Mouse (Mus musculus) c-Kit-positive CD71-positive TER-119-positive erythroid progenitor cells, embryonic 14.5 days (primary cell): ENCODE measurements around the gene Usp39.

Source experiments
- DNase-seq: peaks from one replicate; pipeline ENCODE4 v3.0.0-alpha.2; 2013; ENCODE audit warnings: low spot score

The Usp39 gene

DNA sequence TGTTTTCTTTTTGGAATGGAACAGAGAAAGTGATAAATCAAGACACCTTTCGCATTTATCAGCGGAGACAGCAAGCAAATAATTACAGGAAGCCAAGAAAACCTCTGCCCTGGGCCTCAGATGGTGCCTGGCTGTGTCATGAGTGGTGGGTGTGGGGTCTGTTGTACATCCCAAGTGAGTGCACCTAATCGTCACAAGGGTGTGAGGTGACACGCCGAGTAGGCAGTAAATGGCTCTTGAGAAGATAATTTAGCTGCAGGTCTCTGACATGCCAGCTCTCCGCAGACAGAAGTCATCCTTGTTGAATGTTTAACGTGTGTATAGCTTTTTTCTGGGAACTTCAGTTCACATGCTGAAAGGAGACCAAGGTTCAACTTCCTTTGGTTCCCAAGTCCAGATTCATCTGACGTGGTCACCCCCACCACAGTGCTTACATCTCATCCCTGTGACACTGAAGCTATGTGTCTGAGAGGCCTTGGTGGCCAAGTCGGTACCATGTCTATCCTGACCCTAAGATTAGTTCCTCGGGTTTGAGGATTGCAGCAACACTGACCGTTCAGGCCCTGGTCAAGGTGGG is 42.5 kb downstream of the Usp39 start:
- no peak for DNase-seq

DNA sequence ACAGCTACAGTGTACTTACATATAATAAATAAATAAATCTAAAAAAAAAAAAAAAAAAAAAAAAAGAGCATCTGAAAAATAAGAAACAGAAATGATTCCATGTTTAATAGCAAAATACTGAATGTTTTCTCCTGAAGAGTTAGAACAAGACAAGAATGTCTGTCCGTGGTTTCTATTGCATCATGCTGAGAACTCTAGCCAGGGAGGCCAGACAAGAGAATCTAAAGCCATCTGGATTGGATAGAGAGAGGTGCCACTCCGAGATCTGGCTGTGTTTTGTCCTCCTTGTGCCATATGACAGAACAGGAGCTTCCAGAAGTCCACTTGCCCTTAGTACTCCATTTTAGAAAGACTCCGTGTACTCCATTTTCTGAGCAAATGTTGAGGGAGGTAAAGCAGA is 47.2 kb downstream of the Usp39 start:
- DNase-seq: no peak

DNA sequence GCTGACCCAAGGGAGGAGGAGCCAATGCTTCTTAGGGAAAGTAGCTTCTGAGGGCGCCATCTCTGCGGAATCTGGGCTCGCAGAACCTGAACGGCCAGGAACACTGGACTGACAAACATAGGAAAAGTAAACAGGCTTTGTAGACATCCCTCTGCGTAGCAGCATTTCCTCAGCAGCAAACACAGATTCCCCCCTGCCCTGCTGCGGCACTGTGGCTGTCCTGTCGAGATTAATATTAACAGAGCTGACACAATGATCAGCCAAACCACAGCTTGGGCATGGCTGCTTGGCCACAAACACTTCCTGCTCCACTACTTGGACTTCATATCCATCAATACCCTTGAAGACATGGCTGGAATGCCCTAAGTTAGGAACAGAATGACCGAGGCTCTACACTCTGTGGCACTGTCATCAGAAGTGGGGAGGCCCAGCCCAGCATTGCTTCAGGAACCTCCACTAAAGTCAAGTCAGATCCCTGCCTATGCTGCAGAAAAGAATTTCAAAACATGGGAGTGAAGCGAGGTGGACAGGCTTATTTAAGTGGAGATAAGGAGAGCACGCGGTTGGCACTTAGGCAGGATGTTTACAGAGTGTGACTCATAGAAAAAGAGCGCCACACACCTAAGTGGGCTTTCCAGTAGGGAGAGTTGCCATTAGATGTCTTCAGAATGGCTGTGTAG is 51.9 kb downstream of the Usp39 start:
- DNase-seq: no peak

DNA sequence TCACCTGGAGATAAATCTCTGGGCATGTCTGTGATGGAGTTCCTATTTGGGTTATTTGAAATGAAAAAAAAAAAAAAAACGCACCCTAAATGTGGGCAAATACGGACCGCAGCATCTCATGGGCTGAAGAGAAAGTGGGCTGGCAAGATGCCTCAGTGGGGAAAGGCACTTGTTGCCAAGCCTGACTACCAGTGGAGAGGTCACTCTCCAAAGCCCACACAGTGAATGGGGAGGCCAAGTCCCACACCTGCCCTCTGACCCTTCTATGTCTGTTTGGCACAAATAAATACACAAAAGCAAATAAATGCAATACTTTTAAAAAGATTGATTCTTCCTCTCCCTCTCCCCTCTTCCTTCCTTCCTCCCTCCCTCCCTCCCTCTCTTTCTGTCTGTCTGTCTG is 55.5 kb downstream of the Usp39 start:
- DNase-seq: no peak

DNA sequence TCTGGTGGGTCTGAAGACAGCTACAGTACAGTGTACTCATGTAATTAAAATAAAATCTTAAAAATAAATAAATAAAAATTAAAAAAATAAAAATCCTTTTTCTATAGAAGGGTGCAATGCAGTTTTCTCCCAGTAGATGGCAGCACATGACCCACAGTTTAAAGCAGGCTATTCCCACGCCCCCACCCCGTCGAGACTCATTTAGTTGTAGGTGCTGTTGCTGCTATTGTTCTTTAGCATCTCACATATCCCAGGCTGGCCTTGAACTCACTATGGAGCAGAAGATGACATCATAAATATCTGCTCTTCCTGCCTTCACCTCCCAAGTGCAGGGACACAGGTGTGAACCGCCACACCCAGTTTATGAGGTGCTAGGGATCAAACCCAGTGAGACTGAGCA is 61.1 kb downstream of the Usp39 start:
- no peak for DNase-seq

DNA sequence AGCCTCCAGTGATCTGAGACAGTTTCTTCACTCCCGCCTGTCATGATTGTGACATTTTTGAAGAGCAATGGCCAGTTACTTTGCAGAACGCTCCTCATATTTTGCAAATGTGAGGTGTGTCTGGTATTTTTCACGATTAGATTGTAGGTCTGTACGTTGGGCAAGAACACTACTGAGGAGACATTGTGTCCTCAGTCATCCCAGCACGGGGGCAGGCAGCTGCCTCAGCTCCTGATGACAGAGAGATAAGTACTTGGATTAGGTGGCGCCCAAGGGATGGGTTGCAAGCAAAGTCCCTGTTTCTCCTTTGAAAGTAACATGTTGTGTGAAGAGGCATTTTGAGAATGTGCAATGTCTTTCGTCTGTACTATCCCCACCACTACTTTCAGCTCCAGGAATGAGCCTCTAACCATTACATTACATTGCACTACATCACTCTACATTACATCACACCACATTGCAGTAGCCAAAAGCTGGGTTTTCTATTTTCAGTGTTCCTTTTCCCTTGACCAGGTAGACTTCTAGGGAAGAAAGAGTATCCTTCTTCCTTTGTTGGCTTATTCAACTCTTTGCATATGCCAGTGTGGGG is 64.5 kb downstream of the Usp39 start:
- peak; percentile 65 for DNase-seq

DNA sequence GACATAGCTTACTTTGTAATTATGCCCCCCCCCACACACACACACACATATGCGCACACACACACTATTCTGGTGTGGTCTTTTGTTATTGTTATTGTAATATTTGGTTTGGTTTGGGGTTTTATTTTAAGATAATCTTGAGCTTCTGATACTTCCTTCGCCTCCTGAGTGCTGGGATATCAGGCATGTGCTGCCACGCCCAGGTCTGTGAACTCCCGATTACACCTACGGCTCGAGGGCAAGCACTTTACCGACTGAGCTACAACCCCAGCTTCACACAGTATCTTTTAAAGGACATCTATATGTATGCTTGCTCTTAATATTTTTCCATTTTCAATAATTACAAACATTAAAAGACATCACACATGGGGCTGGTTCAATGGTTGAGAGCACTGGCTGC is 65.5 kb downstream of the Usp39 start:
- DNase-seq: peak; percentile 92

DNA sequence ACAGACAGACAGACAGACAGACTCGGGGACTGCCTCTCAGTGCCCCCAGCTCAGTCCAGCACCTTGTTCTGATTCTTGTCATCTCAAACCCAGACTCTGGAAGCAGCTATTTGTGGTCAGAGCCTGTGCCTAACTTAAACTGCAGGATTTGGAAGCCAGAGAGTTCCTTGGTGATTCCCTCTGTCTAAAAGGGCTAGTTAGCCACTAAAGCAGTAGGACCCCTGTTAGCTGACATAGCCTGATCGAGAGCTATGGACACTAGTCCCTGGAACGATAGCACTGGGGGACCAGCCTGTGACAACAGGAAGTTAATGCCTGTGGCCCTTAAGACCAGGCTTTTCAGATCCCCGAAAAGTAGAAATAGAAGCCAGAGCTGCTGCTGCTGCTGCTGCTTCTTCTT is 66.1 kb downstream of the Usp39 start:
- DNase-seq: no peak

DNA sequence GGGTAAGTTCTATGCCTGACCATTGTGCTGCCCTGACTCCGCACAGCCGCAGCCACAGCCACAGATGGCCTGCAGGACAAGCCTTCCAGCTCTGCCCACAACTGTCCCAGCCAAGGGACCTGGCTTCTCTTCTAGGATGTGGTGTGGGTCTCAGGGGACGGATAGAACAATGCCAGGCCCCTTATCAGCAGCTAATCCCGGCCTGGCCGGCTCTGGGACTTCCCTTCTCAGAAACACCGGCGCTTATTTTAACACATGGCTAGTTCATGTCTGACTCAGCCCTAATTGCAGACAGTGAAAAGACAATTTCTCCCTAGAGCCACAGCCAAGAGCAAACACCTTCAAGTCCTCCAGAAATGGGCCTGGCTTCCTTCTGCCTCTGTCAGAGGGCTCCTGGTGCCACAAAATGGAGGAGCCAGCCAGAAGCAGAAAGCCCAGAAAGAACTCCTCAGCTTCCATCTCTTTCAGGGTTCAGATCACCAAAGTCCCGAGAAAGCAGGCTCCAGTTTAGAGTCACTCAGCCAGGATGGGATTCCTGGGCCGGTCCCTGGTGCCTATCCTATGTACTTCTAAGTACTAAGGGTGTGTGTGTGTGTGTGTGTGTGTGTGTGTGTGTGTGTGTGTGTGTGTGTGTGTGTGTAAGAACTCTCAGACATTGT is 67.3 kb downstream of the Usp39 start:
- no peak for DNase-seq

DNA sequence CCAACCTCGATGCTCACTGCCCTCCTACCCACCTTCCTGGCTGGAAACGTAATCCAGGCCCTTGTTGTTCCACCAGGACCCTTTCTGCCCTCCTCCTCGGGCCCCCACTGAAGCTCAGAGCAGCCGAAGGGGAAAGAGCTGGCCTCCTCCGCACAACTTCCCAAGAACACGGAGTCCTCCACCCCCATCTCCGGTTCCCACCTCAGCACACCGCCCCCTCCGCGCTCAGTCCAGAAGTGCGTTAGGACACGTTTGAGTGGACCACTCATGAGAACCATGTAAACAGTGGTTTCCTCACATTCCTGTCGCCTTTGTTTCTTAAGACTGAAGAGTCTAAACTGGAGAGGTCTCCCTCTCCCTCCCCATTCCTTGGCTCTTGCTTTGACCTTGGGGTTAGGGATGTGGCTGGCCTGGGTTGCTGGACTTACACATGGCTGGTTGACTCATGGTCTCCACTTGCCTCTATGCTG is 68.0 kb downstream of the Usp39 start:
- DNase-seq: no peak

DNA sequence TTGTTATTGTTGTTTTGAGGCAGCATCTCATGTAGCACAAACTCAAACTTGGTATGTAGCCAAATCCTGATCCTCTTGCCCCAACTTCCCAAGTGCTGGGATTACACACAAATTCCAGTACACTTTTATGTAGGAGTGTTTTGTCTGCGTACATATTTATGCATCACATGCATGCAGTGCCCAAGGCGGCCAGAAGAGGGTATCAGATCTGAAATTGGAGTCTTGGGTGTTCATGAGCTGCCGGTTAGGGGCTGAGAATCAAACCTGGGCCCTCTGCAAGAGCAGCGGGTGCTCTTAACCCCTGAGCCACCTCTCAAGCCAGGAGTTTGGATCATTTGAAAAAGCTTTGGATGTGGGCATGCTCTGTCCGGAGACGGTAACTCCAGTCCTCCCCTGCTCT is 68.8 kb downstream of the Usp39 start:
- no peak for DNase-seq

DNA sequence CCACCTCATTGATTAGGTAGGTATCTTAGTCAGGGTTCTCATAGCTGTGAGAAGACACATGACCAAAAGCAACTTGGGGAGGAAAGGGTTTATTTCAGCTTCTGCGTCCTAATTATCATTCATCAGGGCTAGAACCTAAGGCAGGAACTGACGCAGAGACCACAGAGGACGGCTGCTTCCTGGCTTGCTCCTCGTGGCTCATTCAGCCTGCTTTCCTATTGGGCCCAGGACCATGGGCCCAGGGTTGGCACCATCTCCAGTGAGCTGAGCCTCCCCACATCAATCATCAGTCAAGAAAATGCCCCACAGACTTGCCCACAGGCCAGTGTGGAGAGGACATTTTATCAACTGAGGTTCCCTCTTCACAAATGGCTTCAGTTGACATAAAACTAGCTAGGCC is 69.5 kb downstream of the Usp39 start:
- DNase-seq: no peak

DNA sequence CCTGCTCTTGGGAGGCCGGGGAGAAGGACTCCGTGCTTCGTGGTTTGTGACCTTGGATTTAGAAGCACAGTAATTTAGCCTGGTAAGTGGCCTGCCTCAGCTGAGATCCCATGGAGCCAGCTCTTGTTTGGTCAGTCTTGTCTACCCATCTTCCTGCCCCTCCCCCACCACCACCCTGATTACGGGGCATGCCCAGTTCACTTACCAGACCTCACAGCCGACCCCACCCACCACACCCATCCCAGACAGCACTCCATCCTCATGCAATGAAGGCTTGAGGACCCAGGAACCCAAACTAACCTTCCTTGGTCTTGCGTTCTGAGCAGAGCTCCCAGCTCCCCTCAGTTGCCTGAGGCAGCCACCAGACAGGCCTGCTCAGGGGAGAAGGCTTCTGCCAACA is 71.8 kb downstream of the Usp39 start:
- peak; percentile 62 for DNase-seq

DNA sequence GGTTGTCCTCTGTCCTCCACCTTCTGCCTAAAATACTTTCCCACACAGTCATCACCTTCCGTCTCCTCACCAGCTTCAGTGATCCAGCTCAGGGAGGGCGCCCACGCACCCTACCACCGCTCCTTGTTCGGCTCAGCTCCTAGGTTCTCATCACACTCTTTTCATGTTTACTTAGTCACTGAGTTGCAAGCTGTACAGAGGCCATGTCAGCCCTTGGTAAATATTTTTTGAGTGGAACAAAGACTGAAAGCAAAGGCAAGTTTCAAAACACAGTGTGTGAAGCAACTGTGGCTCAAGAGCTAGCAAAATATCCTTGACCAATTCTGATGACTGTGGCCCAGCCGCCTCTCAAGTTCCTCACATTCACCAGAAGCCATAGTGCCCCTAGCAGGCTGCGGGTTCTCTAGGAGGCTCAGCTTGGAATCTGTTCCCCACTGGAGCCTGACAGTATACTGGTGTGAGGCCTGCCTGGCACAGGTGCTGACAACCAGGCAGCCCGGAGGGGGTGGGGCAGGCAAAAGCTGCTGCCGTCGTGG is 72.8 kb downstream of the Usp39 start:
- no peak for DNase-seq

DNA sequence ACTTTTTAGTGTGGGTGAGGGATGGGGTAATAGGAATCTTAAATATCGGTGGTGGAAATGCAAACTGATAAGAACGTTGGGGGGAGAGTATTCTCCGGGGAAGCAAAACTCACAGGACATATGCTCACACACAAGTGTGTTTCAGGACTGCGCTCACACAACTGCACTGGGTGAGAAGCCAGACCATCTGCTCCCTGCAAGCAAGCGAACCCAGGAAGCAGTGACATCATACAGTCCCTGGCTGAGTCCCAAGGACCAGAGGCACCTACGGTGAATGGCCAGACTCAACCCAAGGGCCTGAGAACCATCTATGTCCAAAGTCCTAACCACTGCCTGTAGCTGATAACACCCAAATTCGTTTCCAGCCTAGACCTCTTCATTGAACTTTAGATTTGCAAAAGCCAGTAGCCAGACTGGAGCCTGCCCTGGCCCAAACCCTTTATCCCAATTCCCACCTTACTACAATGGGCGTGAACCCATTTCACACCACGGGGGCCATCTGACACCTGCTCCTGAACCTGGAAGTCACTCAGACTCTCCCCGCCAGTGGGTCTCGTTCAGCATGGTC is 73.9 kb downstream of the Usp39 start:
- no peak for DNase-seq

DNA sequence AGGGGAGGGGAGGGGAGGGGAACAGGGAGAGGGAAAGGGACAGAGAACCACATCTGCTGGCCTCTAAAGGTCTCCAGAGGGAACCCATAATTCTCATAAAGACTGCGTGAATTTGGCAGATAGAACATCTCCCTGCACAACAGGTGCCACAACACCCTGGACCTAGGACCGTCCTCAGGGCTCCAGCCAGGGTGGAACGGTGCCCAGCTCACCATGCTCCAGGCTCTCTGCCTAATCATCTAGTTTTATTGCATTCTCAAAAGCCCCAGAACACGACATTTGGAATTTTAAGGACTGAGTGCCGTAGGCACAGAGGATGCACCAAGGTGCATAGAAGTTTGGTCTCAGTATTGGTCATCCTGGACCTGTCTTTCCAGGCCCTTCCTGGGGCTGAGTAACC is 74.7 kb downstream of the Usp39 start:
- DNase-seq: no peak
